Mouse (Mus musculus): ENCODE data around the gene E330034G19Rik.
A peak's percentile ranks its signal among the peaks of the same experiment; 100 is the strongest.
"Not testable (repeated sequence)": the region's sequence is repeated elsewhere in the genome, so short reads cannot be mapped to it uniquely, and the experiment has no call there.

E330034G19Rik gene

DNA sequence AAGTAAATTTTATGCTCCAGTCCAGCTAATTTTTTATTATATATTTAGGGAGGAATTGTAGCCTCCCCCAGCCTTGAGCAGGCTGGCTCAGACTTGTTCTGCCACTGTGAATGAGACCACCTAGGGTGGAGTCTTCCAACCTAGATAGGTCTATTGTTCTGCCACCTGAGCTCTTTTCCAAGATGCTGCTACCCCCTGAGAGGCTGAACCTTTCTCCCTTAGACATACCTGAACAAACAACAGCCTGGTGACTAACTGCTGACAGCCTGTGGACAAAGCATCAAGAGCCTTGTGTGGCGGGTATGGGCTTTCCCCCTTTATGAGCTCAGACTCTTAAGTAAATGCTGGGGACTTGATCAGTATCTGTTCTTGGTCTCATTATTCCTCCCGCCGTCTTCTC, 54.0 kb downstream of the E330034G19Rik start:
- DNase-seq (ENCODE audit: low read depth): not testable (repeated sequence)

DNA sequence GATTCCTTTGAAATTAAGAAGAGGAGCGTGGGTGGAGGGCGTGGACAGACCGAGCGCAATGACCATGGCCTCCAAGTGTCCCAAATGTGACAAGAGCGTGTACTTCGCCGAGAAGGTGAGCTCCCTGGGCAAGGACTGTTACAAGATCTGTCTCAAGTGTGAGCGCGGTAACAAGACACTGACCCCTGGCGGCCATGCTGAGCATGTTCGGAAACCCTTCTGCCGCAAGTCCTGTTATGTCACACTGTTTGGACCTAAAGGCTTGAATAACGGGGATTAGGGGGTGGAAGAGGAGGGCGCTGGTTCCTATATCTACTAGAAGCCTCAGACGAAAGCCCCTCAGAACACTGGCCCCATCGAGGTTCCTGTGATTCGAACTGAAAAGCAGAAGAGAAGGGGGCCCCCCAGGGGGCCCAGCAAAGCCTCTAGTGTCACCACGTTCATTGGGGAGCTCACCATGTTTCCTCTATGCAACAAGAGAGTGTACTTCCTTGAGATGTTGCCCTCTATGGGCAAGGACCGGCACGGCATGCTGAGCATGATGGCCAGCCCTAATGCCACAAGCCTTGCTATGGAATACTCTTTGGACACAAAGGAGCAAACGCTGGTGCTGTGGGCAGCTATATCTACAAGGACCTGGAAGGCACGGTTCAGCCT, 65.4 kb downstream of the E330034G19Rik start:
- DNase-seq (ENCODE audit: low read depth): peak; percentile 11

Measured in c-Kit-positive CD71-positive TER-119-negative erythroid progenitor cells, embryonic 14.5 days (primary cell).